Mouse (Mus musculus) liver, adult 2 months (tissue): ENCODE measurements around the gene Speer2. TPM values are rescaled to one million over a fixed set of nuclear protein-coding genes. Genes with fewer than 3 reads are reported as not detected.
A peak's percentile ranks its signal among the peaks of the same experiment; 100 is the strongest.

ENCODE experiments used
- DNase-seq: peaks from one replicate; pipeline ENCODE4 v3.0.0-alpha.2; 2011; ENCODE audit warnings: low read depth, low spot score; ENCODE audit errors: extremely low read depth
- H3K27ac ChIP-seq: fragments of 200-500 bp; replicated peaks from 2 replicates; pipeline ENCODE4 v1.5.1; 2012; ENCODE audit warnings: low read depth, mild to moderate bottlenecking, control low read depth, inconsistent platforms, low read length; ENCODE audit not compliant: insufficient read depth
- H3K27me3 ChIP-seq: fragments of 200-500 bp; 2 replicates; pipeline ENCODE4 v1.6.1; 2012; ENCODE audit warnings: mild to moderate bottlenecking, moderate library complexity, low read length, inconsistent platforms; ENCODE audit not compliant: control insufficient read depth, insufficient read depth
- H3K36me3 ChIP-seq: fragments of 200-500 bp; 2 replicates; pipeline ENCODE4 v1.6.1; 2012; ENCODE audit warnings: low read length, inconsistent platforms; ENCODE audit not compliant: control insufficient read depth, insufficient read depth
- H3K4me1 ChIP-seq: fragments of 200-500 bp; 2 replicates; pipeline ENCODE4 v1.6.1; 2011; ENCODE audit warnings: low read length; ENCODE audit not compliant: control insufficient read depth, insufficient read depth
- H3K4me3 ChIP-seq: fragments of 200-500 bp; 2 replicates; pipeline ENCODE4 v1.5.1; 2011; ENCODE audit warnings: low read depth, mild to moderate bottlenecking, control low read depth, low read length, moderate library complexity; ENCODE audit not compliant: insufficient read depth
- H3K79me2 ChIP-seq: fragments of 200-500 bp; 2 replicates; pipeline ENCODE4 v1.6.1; 2012; ENCODE audit warnings: inconsistent platforms, mild to moderate bottlenecking, low read length, moderate library complexity; ENCODE audit not compliant: control insufficient read depth, insufficient read depth
- H3K9ac ChIP-seq: fragments of 200-500 bp; 2 replicates; pipeline ENCODE4 v1.6.1; 2012; ENCODE audit warnings: low read depth, mild to moderate bottlenecking, control low read depth, inconsistent platforms, low read length
- CTCF ChIP-seq: fragments of 200-500 bp; IDR thresholded peaks from 2 replicates; pipeline ENCODE4 v1.5.1; 2011; ENCODE audit warnings: low read depth, low read length, control low read depth
- POLR2A ChIP-seq: fragments of 200-500 bp; IDR thresholded peaks from 2 replicates; pipeline ENCODE4 v1.6.1; 2011; ENCODE audit warnings: low read length, control low read depth; ENCODE audit not compliant: insufficient read depth; ENCODE audit errors: extremely low read depth
- WGBS: fragments of 180-500 bp; shearing (Covaris S2); methylation state at CpG from one replicate; pipeline ENCODE4 v1.1.7; 2018; 5-methylcytosine and 5-hydroxymethylcytosine counted together
- polyA plus RNA-seq: library from polyadenylated mRNA; depleted of rRNA; stranded (reverse); fragments of >200 nt; gene quantifications from 2 replicates; pipeline ENCODE4 v1.2.3, GENCODE M21; 2012; rRNA removed
- total RNA-seq: library from RNA; depleted of rRNA; stranded (reverse); fragments of >200 nt; gene quantifications from 2 replicates; pipeline ENCODE4 v1.2.3, GENCODE M21; 2014; rRNA removed

Gene Speer2
- total RNA-seq (not detected in 2 replicates), polyA plus RNA-seq (not detected in 2 replicates)

GRCm38 (mm10) chr16:69863644-69864043 lies at the start of gene Speer2:
Speer2 (minus strand) TSS chr16:69863744.
- Histone ChIP-seq H3K4me3 (no peak within 1 kb of the TSS), H3K27ac (no peak within 1 kb of the TSS), H3K79me2 (no peaks in the 10 kb centered on the region), H3K27me3 (no peaks in the 10 kb centered on the region), H3K4me1 (no peaks in the 10 kb centered on the region), H3K9ac (no peak within 1 kb of the TSS), H3K36me3 (no peaks in the 10 kb centered on the region)
- 92% methylated on average over 4 of the region's 4 CpGs for WGBS
- no peak for DNase-seq
- TF ChIP-seq POLR2A = no peak
- no peak for TF ChIP-seq CTCF

- H3K4me1 ChIP-seq = no peaks in the 10 kb centered on the region
- TF ChIP-seq CTCF (no peak), POLR2A (no peak)
- DNase-seq = peak; percentile 9
- no peak overlapping the region for H3K4me3 ChIP-seq
- no peak overlapping the region for H3K9ac ChIP-seq
- H3K79me2 ChIP-seq = no peaks in the 10 kb centered on the region
- no peaks in the 10 kb centered on the region for H3K27me3 ChIP-seq
- H3K36me3 ChIP-seq = no peaks in the 10 kb centered on the region
- no peak overlapping the region for H3K27ac ChIP-seq
These were observed 40.8 kb upstream of the Speer2 start for GRCm38 (mm10) chr16:69904303-69904702.

DNA sequence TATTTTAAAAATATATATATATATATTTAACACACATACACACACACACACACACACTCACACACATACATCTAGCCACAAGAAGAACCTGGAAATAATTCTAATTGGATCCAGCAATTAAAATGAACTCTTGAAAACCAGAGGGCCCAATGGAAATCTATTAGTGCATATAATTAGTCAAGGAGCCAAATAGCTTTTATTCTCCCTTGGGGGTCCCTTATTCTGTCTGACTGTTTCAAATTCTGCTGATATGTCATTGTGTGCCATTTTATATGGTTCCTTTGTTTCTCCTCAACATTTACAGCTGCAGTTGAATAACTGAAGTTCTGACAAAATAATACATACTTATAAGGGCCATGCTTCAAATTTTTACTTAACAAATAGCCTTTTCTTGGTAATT lies 17.2 kb upstream of the Speer2 start:
- H3K4me3 ChIP-seq = no peak overlapping the region
- H3K79me2 ChIP-seq = no peaks in the 10 kb centered on the region
- no peaks in the 10 kb centered on the region for H3K36me3 ChIP-seq
- H3K9ac ChIP-seq = no peak overlapping the region
- no peak overlapping the region for H3K27ac ChIP-seq
- DNase-seq = no peak
- H3K27me3 ChIP-seq = no peaks in the 10 kb centered on the region
- H3K4me1 ChIP-seq = no peaks in the 10 kb centered on the region
- TF ChIP-seq POLR2A (no peak), CTCF (no peak)

DNA sequence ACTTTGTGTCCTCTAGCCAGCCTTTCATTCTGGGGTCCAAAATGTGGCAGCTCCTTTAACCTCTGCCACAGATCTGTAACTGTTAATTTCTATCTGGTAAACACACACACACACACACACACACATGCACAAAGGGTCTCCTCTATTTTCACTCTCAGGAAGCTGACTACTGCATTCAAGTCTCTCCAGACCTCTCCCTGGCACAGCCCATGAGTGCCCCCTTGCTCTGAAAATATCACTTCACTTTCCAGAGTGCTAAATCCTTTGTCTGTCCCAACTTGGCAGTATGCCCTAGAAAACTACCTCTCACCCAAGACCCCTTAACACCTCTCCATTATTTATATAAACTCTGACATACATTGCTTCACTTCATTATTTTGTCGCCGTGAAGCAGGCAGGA lies 26.9 kb downstream of the Speer2 start:
- Histone ChIP-seq H3K27me3 (no peaks in the 10 kb centered on the region), H3K27ac (no peak overlapping the region), H3K4me3 (no peak overlapping the region), H3K4me1 (no peaks in the 10 kb centered on the region), H3K36me3 (no peaks in the 10 kb centered on the region), H3K9ac (no peak overlapping the region), H3K79me2 (no peaks in the 10 kb centered on the region)
- TF ChIP-seq POLR2A (no peak), CTCF (no peak)
- WGBS = 89% methylated on average over 2 of the region's 2 CpGs
- DNase-seq = no peak

DNA sequence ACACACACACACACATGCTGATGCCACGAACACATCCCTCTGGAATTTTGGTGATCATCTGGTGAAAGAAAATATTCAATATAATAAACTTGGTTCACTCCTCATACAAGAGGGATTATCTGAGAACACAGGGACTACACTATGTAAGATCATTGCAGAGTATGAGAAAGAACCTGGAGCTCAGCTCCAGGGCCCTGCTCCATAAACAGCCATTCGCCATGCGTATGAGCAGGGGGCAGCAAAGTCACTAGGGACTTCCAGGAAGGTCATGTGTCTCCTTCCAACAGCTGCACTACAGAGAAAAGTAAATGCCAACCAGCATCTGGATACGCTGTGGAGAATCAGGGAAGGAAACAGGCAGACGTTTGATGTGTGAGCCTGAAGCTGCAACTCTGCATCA lies 49.9 kb downstream of the Speer2 start:
- Histone ChIP-seq H3K36me3 (no peaks in the 10 kb centered on the region), H3K9ac (no peak overlapping the region), H3K4me3 (no peak overlapping the region), H3K4me1 (no peaks in the 10 kb centered on the region), H3K79me2 (no peaks in the 10 kb centered on the region), H3K27me3 (no peaks in the 10 kb centered on the region), H3K27ac (no peak overlapping the region)
- TF ChIP-seq POLR2A = no peak
- TF ChIP-seq CTCF = no peak
- DNase-seq = no peak
- WGBS = 70% methylated on average over 5 of the region's 5 CpGs
